Mouse (Mus musculus): ENCODE results near the gene Abca7. TPM values are rescaled to one million over a fixed set of nuclear protein-coding genes. Genes with fewer than 3 reads are reported as not detected.
"Not testable (repeated sequence)": the region's sequence is repeated elsewhere in the genome, so short reads cannot be mapped to it uniquely, and the experiment has no call there.

Abca7 gene
- total RNA-seq (2021): 1 to 10 TPM; 6.7 to 7.2 TPM
- long read RNA-seq, experiment 1, full-length matches to known transcripts: 1 of 15 reads
- long read RNA-seq, experiment 1, partial matches to known transcripts: 2 of 15 reads
- long read RNA-seq, experiment 1, other reads (novel, unspliced or antisense): 12 of 15 reads
- long read RNA-seq, experiment 2, full-length matches to known transcripts: 3 of 18 reads
- long read RNA-seq, experiment 2, partial matches to known transcripts: 5 of 18 reads
- long read RNA-seq, experiment 2, other reads (novel, unspliced or antisense): 10 of 18 reads

DNA sequence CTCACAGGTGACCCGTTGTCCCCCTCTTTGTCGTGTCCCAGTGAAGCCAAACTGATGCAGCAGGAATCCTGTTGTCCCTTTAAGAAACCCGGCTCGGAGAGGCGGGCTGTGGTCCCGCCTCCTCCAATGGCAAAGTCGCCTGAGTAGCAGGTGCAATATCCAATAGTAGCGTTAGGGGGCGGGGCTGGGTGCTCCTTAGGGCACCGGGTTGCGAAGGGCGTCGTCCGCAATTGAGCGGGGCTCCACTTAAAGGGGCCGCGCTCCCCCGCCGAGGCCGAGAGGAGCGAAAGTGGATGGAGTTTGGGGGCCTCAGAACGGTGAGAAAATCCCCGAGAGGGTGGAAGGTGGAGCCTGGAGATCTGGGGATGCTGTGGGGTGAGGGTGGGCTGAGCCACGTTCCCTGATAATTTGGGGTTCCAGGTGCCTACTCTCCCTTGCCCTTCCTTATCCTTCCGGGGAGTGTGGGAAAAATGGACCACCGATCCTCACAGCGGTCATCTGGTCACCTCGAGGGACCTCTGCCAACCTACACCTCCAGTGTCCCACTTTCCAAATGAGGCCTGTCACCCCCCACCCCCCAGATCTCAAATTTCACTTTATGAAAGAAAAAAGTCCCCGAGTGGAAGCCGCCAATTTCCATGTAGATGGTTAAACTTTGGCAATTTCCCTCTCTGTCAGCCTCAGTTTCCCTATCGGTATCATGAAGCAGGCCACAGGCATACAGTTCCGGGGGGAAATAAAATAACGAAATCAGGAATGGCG lies at the start of gene Abca7:
Gene Abca7 (plus strand): TSS at position 223 of the 762 bp plus-strand sequence.
- intact Hi-C loops (cut with DNase I): loop anchor here (5.0 kb wide), 1 partner anchor 41 kb away; the partner anchor contains the start of gene Polr2e
- DNase-seq: peak; percentile 99
- TF ChIP-seq CTCF (IDR thresholded peaks at IDR 0.05): no peak
- Histone ChIP-seq H3K27ac (peak within 1 kb of the TSS; percentile 86), H3K4me3 (peak within 1 kb of the TSS; percentile 83)

DNA sequence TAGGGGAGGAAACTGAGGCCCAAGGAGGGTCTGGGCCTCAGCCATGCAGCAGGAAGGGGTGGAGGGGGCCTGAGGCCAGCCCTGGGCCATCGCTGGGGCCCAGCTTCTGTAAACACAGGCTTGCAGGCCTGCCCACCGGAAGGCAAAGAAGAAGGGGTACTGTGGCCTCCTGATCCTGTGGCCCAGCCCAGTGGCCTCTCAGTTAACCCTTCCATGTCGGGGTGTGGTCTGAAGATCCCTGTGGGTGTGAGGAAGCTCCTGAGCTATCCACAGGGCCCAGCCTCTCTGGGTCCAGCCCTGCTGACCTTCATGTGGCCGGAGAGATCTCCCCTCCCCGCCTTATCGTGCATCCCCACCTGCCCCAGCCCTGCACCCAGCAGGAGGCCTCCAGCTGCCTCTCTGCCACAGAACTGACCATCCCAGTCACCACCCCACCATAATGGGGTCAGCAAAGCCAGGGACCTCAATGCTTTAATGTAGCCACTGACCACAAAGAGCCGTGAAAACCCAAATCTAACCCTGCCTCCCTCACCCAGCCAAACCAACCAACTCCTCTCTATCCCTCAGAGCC lies 49.5 kb upstream of the Abca7 start:
- TF ChIP-seq CTCF (IDR thresholded peaks at IDR 0.05): no peak
- H3K27ac ChIP-seq: no peak overlapping the region
- H3K4me3 ChIP-seq: no peak overlapping the region
- DNase-seq: no peak
- intact Hi-C loops (cut with DNase I): no loop called here

DNA sequence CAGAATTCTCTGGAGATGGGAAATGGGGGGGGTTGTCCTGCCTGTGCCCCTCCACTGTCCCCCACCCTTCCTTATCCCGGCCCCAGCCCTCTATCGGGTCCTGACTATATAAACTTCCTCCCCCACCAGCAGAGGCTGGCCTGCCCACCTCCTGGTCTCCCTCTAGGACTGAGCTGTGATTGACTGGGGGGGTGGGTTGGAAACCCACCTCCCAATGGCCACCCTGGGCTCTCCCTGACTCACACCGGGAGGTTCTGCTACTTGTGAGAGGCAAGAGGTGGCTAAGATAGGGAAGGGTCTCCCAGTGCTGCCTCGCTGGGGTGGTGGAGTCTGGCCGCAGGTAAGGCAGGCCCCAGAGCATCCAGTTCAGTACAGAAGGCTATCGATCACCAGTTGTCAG lies 48.8 kb upstream of the Abca7 start:
- TF ChIP-seq CTCF (IDR thresholded peaks at IDR 0.05): no peak
- intact Hi-C loops (cut with DNase I): no loop called here
- no peak overlapping the region for H3K27ac ChIP-seq
- no peak for DNase-seq
- H3K4me3 ChIP-seq: no peak overlapping the region

DNA sequence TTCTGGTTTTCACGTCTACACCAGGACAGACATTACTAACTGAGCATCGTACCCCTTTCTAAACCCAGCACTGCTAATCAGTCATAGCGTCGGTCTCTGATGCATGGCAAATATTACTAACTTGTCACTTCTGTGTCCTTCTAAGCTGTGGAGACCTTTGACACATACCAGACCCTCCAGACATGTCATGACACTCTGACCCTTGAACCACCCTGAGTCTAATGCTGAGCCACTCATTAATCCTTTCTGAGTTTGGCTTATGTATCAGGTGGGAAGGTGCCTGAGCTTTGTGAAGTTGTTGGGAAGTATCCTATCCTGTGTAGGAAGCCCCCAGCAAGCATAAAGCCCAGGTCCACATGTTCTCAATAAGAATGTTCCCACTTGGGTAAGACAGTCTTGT lies 46.4 kb upstream of the Abca7 start:
- Histone ChIP-seq H3K4me3 (no peak overlapping the region), H3K27ac (no peak overlapping the region)
- intact Hi-C loops (cut with DNase I): no loop called here
- TF ChIP-seq CTCF (IDR thresholded peaks at IDR 0.05): no peak
- DNase-seq: no peak

DNA sequence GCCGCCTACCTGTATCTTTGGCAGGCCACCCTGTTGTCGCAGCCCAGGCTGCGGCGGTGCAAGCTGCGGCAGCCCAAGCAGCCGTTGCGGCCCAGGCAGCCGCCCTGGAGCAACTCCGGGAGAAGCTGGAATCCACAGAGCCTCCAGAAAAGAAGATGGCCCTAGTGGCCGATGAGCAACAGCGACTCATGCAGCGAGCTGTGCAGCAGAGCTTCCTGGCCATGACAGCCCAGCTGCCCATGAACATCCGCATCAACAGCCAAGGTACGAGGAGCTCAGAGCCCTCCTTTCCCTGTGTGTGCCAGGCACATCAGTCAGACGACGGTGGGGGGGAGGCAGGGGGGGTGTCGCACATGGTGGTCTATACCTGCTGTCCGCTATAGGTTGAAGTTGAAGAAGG lies 45.6 kb upstream of the Abca7 start:
- DNase-seq: no peak
- intact Hi-C loops (cut with DNase I): no loop called here
- TF ChIP-seq CTCF (IDR thresholded peaks at IDR 0.05): no peak
- Histone ChIP-seq H3K4me3 (no peak overlapping the region), H3K27ac (no peak overlapping the region)

DNA sequence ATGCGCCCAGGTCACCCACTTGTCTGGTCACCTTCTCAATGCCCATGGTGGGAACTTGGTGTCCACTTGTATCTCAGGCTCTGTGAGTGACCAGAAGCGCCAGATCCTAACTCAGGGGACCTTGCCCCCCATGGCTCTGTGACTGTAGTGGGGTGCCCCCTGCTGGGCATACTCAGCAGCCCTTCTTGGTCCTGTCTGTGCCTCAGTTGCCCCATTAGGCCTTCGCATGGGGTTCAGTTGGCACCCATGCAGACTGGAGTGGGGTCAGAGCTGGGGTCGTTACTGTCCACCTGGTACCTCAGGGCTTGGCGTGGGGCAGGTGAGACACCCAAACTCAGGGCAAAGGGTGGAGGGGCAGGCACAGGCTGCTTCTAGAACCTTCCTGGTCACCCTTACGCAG lies 42.3 kb upstream of the Abca7 start:
- H3K27ac ChIP-seq: no peak overlapping the region

DNA sequence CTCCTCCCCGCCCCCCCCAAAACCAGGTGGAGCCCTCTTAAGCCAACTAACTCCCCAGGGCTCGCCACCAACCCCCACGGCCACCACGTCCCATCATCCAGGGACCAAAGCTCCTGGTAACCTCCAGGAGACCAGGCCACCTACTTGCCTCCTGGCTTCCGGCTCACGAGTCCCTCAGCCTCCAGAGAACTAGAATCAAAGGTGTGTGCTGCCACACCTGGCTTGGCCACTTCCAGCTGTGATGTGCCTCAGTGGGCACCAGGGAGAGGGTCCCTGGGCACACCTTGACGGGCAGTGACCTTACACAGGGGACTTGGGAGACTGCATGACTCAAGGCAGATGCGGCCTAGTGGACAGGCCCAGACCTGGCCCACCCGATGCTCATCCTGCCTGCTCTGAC lies 40.6 kb upstream of the Abca7 start:
- TF ChIP-seq CTCF (IDR thresholded peaks at IDR 0.05): no peak
- intact Hi-C loops (cut with DNase I): loop anchor here (5.0 kb wide), 1 partner anchor 118 kb away; no protein-coding TSS in a partner anchor
- Histone ChIP-seq H3K27ac (no peak overlapping the region), H3K4me3 (no peak overlapping the region)
- no peak for DNase-seq

More for the DNA sequence above, 42.3 kb upstream of the Abca7 start:
- intact Hi-C loops (cut with DNase I): loop anchor here (2.0 kb wide), 1 partner anchor 17 kb away; no protein-coding TSS in a partner anchor
- DNase-seq: peak; percentile 57
- peak; percentile 71 for TF ChIP-seq CTCF (IDR thresholded peaks at IDR 0.05)
- H3K4me3 ChIP-seq: no peak overlapping the region

DNA sequence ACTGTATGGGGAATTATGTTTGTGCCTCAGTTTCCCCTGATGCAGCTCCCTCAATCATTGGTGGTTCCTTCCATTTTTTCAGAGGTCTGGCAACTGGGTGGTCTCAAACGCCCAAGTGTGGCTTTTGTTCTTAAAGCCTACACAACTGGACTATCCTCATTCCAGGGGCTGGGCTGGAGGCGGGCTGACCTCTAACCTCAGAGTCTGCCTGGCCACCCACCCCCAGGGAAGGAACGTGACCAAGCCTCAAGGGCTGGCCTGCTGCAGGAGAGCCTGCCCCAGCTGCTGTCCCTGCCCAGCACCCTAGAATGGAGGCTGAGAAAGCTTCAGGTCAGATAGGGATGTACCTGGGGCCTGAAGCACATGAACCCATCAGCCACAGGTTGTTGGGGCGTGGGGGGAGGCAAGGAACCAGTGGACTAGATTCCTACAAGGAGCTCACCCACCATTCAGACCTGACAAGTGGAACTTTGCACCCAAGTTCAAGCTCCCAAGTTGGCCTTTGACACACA lies 39.6 kb upstream of the Abca7 start:
- intact Hi-C loops (cut with DNase I): loop anchor here (5.0 kb wide), 1 partner anchor 119 kb away; no protein-coding TSS in a partner anchor
- H3K4me3 ChIP-seq: no peak overlapping the region

DNA sequence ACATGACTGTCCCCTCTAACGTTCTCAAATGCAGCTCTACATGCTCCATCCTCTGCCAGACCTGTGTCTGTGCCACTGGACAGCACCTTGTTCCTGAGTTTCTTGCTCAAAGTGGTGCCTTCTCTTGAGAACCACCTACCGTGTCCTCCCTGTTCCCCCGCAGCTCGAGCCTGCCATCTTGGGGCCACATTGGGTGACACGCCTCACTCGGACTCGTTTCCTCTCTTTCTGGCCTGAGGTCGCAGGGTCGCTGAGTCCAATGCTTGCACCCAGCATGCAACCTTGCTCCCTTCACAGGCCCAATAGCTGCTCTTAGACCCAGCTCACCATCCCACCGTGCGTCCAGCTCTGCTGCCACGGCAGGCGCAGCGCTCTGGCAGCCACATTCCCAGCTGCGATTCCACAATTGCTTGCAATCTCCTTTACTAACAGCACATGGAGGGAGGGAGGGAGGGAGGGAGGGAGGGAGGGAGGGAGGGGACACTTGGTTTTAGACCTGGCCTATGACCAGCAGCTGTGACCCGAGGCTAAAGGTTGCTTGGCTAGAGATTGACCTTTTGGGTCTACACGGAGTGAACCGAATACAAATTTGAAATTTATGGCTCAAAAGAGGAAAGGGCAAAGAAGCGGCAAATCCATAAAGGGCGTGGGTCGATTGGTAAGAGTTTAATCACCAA lies 38.0 kb upstream of the Abca7 start:
- peak; percentile 99 for TF ChIP-seq CTCF (IDR thresholded peaks at IDR 0.05)
- Histone ChIP-seq H3K4me3 (peak overlapping the region; percentile 58), H3K27ac (peak overlapping the region; percentile 74)
- peak; percentile 85 for DNase-seq
- intact Hi-C loops (cut with DNase I): loop anchor here (1.0 to 5.0 kb wide), 3 partner anchors 33 to 121 kb away; no protein-coding TSS in a partner anchor

More for the DNA sequence above, 39.6 kb upstream of the Abca7 start:
- no peak for DNase-seq
- no peak overlapping the region for H3K27ac ChIP-seq
- no peak for TF ChIP-seq CTCF (IDR thresholded peaks at IDR 0.05)

DNA sequence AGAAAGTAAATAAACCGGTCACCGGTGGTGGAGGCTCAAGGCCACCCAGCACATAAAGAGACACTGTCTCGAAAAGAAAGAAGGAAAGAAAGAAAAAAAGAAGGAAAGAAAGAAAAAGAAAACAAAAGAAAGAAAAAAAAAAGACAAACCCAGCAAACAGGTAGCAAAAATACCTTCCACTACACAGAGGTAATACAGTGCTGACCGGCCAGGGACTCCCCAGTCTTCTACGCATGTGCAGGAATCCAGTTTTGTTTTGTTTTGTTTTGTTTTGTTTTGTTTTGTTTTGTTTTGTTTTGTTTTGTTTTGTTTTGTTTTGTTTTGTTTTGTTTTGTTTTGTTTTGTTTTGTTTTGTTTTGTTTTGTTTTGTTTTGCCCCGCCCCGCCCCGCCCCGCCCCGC lies 36.9 kb upstream of the Abca7 start:
- peak overlapping the region; percentile 93 for H3K4me3 ChIP-seq
- DNase-seq: not testable (repeated sequence)
- intact Hi-C loops (cut with DNase I): loop anchor here (2.0 to 5.0 kb wide), 2 partner anchors 67 to 122 kb away; no protein-coding TSS in a partner anchor
- H3K27ac ChIP-seq: peak overlapping the region; percentile 90

DNA sequence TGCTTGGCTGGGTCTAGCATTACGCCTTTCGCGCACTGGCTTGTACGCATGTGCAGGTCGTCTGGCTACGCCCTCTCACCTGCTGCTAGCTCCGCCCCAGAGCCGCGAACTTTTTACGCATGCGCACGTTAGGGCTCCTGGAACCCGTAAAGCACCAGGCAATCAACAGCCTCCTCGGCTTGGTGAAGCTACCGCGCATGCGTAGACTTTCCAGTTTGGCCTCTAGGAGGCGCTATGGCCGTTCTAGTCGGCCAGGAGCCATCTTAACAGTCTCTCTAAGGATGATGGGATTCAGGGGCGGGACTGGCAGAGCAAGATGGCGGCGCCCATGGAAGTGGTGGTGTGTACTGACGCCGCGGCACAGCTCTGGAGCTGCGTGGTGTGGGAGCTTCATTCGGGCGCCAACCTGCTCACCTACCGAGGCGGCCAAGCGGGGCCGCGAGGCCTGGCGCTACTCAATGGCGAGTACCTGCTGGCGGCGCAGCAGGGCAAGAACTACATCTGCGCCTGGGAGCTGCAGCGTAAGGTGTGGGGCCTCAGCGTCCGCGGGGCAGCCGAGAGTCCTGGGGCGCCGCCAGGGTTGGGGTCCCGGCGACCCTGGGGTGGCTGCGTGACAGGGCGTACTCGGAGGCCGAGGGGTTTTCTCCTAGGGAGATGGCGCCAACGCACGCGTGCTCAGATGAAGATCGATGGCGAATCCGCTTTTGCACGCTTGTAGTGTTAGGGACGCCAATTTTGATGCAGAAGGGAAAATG lies 36.3 kb upstream of the Abca7 start, which contains the start of gene Wdr18:
Gene Wdr18 (plus strand): TSS at position 306 of the 755 bp plus-strand sequence.
- intact Hi-C loops (cut with DNase I): loop anchor here (1.0 to 5.0 kb wide), 3 partner anchors 21 to 123 kb away; no protein-coding TSS in a partner anchor
- Histone ChIP-seq H3K4me3 (peak within 1 kb of the TSS; percentile 93), H3K27ac (peak within 1 kb of the TSS; percentile 90)
- peak; percentile 91 for TF ChIP-seq CTCF (IDR thresholded peaks at IDR 0.05)
- DNase-seq: peak; percentile 99
